Mouse (Mus musculus): Measurements from ENCODE around the gene Ilkap. TPM values are rescaled to one million over a fixed set of nuclear protein-coding genes. Genes with fewer than 3 reads are reported as not detected.

Gene Ilkap
- polyA plus RNA-seq, 1 experiment from 2014 or later = 57.6 TPM

DNA sequence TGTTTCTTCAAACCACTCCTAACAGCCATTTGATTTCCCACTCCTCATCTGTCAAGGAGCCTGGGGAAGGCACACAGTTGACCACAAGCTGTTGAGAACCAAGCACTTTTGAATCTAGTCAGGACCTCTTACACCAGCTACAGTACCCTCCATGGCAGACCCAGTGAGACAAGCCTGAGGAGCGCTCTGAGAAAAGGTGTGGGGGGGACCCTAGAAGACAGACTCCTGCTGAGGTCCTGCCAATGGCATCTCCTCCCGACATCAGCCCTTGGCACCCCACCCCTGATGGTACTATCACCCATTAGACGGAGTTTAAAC lies 38.4 kb upstream of the Ilkap start:
- H3K27ac ChIP-seq (ENCODE audit: low read length) = peak overlapping the region; percentile 33
- no peak overlapping the region for H3K9ac ChIP-seq (ENCODE audit: low read depth, low read length)
- H3K4me1 ChIP-seq (ENCODE audit: control insufficient read depth, low read depth, low read length) = no peaks in the 10 kb centered on the region; the same call in 1 of the 2 replicates
- H3K27me3 ChIP-seq (ENCODE audit: control insufficient read depth, insufficient read depth, low read depth, low read length) = no peaks in the 10 kb centered on the region
- H3K9me3 ChIP-seq (replicated peaks; ENCODE audit: control insufficient read depth, low read length) = no peaks in the 10 kb centered on the region
- no peaks in the 10 kb centered on the region; the same call in 1 of the 2 replicates for H3K36me3 ChIP-seq (ENCODE audit: control insufficient read depth, insufficient read depth)
- no peak for ATAC-seq (ENCODE audit: low read depth)
- no peak overlapping the region for H3K4me3 ChIP-seq (ENCODE audit: low read depth, low read length)
- WGBS (ENCODE audit: insufficient replicate concordance) = 81% methylated on average over 3 of the region's 3 CpGs
- no peak overlapping the region for H3K4me2 ChIP-seq (ENCODE audit: low read depth, low read length)

DNA sequence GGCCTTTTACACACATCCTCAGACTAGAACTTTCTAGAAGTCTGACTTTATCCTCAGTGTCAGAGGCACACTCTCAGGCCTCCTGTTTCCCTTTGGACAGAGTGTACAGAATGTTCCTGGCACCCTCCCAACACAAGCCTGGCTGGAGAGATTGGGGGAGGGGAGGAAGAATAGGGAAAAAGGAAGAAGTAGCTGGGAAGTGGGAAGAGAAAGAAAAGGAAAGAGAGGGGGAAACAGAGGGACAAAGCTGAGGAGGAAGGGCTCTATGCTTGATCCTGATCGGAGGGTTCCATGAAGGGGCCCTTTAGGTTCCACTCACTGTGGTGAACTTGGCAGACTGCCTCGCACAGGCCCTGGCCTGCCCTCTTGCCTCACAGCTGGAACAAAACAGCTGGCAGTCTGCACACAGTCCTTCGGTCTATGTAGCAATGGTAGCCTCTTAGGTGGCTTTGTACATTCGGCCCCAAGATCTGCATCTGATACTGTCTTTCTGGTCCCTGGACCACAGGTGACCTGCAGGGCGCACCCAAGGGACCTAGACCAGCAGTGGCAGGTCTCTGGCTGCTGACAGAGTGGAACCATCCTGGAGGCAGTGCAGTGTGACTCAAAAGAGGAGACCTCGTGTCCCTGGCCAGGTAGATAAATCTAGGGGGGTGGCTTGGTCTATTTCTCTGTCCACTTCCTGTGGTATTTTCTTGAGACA lies 37.9 kb upstream of the Ilkap start:
- H3K27me3 ChIP-seq (ENCODE audit: control insufficient read depth, insufficient read depth, low read depth, low read length) = no peaks in the 10 kb centered on the region
- WGBS (ENCODE audit: insufficient replicate concordance) = 55% methylated on average over 6 of the region's 6 CpGs
- H3K4me2 ChIP-seq (ENCODE audit: low read depth, low read length) = no peak overlapping the region
- H3K4me3 ChIP-seq (ENCODE audit: low read depth, low read length) = no peak overlapping the region
- H3K9ac ChIP-seq (ENCODE audit: low read depth, low read length) = no peak overlapping the region
- no peaks in the 10 kb centered on the region for H3K9me3 ChIP-seq (replicated peaks; ENCODE audit: control insufficient read depth, low read length)
- no peaks in the 10 kb centered on the region; the same call in 1 of the 2 replicates for H3K36me3 ChIP-seq (ENCODE audit: control insufficient read depth, insufficient read depth)
- peak overlapping the region; percentile 33 for H3K27ac ChIP-seq (ENCODE audit: low read length)
- H3K4me1 ChIP-seq (ENCODE audit: control insufficient read depth, low read depth, low read length) = no peaks in the 10 kb centered on the region; the same call in 1 of the 2 replicates
- ATAC-seq (ENCODE audit: low read depth) = peak; percentile 77

DNA sequence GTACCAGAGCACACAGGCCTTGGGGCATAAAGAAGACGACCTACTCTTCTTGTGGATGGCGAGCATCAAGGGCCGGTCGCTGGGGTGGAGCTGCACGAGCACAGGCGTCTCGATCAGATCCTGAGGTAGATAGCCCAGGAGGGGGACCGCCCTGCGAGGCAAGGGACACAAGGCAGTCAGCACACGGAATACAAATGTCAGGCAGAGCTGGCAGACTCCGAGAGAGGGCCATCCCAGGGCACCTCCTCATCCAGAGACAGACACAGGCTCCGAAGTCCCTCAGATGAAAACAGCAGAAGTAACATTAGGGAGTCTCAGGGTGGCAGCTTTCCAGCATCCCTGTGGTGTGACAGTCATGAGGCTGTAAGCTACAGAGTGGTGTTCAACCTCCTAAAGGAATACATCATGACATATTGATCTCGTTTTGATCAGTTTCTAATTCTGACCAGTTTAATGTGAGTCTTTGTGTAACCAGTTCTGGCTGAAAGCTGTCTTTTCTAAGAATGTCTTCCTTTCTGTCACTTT lies 37.1 kb upstream of the Ilkap start:
- no peak overlapping the region; the same call in 1 of the 2 replicates for H3K27ac ChIP-seq (ENCODE audit: low read length)
- H3K9ac ChIP-seq (ENCODE audit: low read depth, low read length) = no peak overlapping the region
- no peak overlapping the region for H3K4me3 ChIP-seq (ENCODE audit: low read depth, low read length)
- H3K27me3 ChIP-seq (ENCODE audit: control insufficient read depth, insufficient read depth, low read depth, low read length) = no peaks in the 10 kb centered on the region
- 67% methylated on average over 13 of the region's 13 CpGs for WGBS (ENCODE audit: insufficient replicate concordance)
- no peaks in the 10 kb centered on the region; the same call in 1 of the 2 replicates for H3K4me1 ChIP-seq (ENCODE audit: control insufficient read depth, low read depth, low read length)
- ATAC-seq (ENCODE audit: low read depth) = no peak
- H3K4me2 ChIP-seq (ENCODE audit: low read depth, low read length) = no peak overlapping the region
- no peaks in the 10 kb centered on the region; the same call in 1 of the 2 replicates for H3K36me3 ChIP-seq (ENCODE audit: control insufficient read depth, insufficient read depth)
- H3K9me3 ChIP-seq (replicated peaks; ENCODE audit: control insufficient read depth, low read length) = no peaks in the 10 kb centered on the region

DNA sequence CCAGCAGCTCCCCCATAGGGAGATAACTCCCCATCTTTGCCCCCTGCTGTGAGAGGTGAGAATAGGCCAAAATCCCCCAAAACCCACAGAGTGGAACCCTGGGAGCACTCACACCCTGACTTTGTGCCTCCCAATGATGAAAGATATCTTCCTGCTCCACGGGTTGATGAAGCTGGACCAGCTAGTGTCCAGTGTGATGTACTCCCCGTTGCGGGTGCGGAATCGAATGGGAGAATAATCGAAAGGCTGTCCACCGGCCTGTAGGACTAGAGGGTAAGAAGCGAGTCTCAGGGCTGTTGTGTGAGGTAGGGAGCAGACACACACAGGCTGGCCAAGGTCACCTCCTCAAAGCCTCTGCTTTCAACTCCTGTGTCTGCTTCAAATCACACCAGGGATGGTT lies 36.3 kb upstream of the Ilkap start:
- Histone ChIP-seq H3K27ac (ENCODE audit: low read length) (no peak overlapping the region), H3K36me3 (ENCODE audit: control insufficient read depth, insufficient read depth) (no peaks in the 10 kb centered on the region; the same call in 1 of the 2 replicates), H3K9ac (ENCODE audit: low read depth, low read length) (no peak overlapping the region), H3K4me3 (ENCODE audit: low read depth, low read length) (no peak overlapping the region), H3K27me3 (ENCODE audit: control insufficient read depth, insufficient read depth, low read depth, low read length) (no peaks in the 10 kb centered on the region), H3K9me3 (replicated peaks; ENCODE audit: control insufficient read depth, low read length) (no peaks in the 10 kb centered on the region), H3K4me1 (ENCODE audit: control insufficient read depth, low read depth, low read length) (no peaks in the 10 kb centered on the region; the same call in 1 of the 2 replicates), H3K4me2 (ENCODE audit: low read depth, low read length) (no peak overlapping the region)
- 77% methylated on average over 8 of the region's 8 CpGs for WGBS (ENCODE audit: insufficient replicate concordance)
- no peak for ATAC-seq (ENCODE audit: low read depth)

DNA sequence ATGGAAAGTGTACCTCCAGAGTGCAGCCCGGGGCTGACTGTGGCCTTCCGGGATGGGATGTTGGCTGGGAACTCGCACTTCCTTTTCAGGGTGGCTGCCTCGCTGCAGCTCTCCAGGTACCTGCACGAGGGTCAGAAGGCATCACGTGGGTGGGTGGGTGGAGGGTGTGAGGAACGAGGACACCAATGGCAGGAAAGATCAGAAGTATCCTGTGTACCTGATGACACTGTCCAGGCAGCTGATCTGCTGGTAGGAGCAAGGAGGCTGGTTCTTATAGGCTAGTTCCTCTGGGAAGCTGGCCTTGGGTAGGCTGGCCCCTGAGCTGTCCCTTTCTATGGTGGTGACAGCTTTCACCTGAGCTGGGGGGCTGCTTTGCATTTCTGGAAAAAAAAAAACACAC lies 32.1 kb upstream of the Ilkap start:
- no peak for ATAC-seq (ENCODE audit: low read depth)

DNA sequence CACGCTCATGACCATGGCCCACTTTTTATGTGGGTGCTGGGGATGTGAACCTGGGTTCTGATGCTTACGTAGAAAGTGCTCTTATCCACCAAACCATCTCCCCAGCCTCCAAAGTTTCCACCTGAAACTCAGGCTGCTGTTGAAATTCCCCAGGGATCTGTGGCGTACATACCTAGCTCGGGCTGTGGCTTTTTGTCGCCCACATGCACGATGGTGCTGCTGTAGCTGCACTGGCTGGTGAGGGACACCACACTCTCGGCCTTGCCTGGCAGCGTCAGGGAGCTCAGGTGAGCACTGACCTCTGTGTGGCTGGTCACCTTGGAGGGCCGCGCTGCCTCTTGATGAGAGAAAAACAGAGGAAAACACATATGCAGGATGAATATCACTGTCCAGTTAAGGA lies 30.6 kb upstream of the Ilkap start:
- ATAC-seq (ENCODE audit: low read depth) = no peak
- 87% methylated on average over 10 of the region's 10 CpGs for WGBS (ENCODE audit: insufficient replicate concordance)
- Histone ChIP-seq H3K27ac (ENCODE audit: low read length) (no peak overlapping the region), H3K4me1 (ENCODE audit: control insufficient read depth, low read depth, low read length) (no peaks in the 10 kb centered on the region), H3K4me3 (ENCODE audit: low read depth, low read length) (no peak overlapping the region), H3K4me2 (ENCODE audit: low read depth, low read length) (no peak overlapping the region), H3K9me3 (replicated peaks; ENCODE audit: control insufficient read depth, low read length) (no peaks in the 10 kb centered on the region), H3K36me3 (ENCODE audit: control insufficient read depth, insufficient read depth) (no peaks in the 10 kb centered on the region), H3K27me3 (ENCODE audit: control insufficient read depth, insufficient read depth, low read depth, low read length) (no peaks in the 10 kb centered on the region), H3K9ac (ENCODE audit: low read depth, low read length) (no peak overlapping the region)

More for the DNA sequence above, 32.1 kb upstream of the Ilkap start:
- 62% methylated on average over 7 of the region's 7 CpGs for WGBS (ENCODE audit: insufficient replicate concordance)
- Histone ChIP-seq H3K9me3 (replicated peaks; ENCODE audit: control insufficient read depth, low read length) (no peaks in the 10 kb centered on the region), H3K4me2 (ENCODE audit: low read depth, low read length) (no peak overlapping the region), H3K4me3 (ENCODE audit: low read depth, low read length) (no peak overlapping the region), H3K4me1 (ENCODE audit: control insufficient read depth, low read depth, low read length) (no peaks in the 10 kb centered on the region), H3K27me3 (ENCODE audit: control insufficient read depth, insufficient read depth, low read depth, low read length) (no peaks in the 10 kb centered on the region), H3K27ac (ENCODE audit: low read length) (no peak overlapping the region), H3K9ac (ENCODE audit: low read depth, low read length) (no peak overlapping the region), H3K36me3 (ENCODE audit: control insufficient read depth, insufficient read depth) (no peaks in the 10 kb centered on the region; the same call in 1 of the 2 replicates)

DNA sequence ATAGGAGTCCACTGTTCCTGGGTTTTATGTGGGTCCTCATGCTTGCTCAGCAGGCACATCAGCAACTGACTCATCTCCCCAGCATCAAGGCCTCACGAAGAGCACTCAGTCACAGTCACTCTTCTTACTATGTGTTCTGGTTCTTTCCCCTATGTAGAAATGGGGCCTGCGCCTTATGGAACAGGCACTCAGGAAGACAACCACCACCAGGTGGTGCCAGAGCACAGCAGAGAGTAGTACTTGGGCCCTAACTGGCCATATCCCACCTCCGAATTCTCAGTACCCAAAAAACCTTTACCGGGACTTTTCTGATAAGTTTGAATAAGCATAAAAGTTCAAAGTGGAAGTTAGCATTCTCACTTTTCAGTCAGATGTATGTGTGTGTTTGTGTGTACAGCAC lies 30.0 kb upstream of the Ilkap start:
- H3K36me3 ChIP-seq (ENCODE audit: control insufficient read depth, insufficient read depth) = peaks cover 3% of the 10 kb centered on the region; the same call in 1 of the 2 replicates
- ATAC-seq (ENCODE audit: low read depth) = no peak; the same call in 1 of the 2 replicates
- H3K9ac ChIP-seq (ENCODE audit: low read depth, low read length) = no peak overlapping the region
- H3K4me1 ChIP-seq (ENCODE audit: control insufficient read depth, low read depth, low read length) = no peaks in the 10 kb centered on the region
- no peak overlapping the region for H3K27ac ChIP-seq (ENCODE audit: low read length)
- WGBS (ENCODE audit: insufficient replicate concordance) = 45% methylated on average over 4 of the region's 4 CpGs
- no peak overlapping the region for H3K4me2 ChIP-seq (ENCODE audit: low read depth, low read length)
- no peak overlapping the region for H3K4me3 ChIP-seq (ENCODE audit: low read depth, low read length)
- H3K9me3 ChIP-seq (replicated peaks; ENCODE audit: control insufficient read depth, low read length) = no peaks in the 10 kb centered on the region
- H3K27me3 ChIP-seq (ENCODE audit: control insufficient read depth, insufficient read depth, low read depth, low read length) = no peaks in the 10 kb centered on the region

DNA sequence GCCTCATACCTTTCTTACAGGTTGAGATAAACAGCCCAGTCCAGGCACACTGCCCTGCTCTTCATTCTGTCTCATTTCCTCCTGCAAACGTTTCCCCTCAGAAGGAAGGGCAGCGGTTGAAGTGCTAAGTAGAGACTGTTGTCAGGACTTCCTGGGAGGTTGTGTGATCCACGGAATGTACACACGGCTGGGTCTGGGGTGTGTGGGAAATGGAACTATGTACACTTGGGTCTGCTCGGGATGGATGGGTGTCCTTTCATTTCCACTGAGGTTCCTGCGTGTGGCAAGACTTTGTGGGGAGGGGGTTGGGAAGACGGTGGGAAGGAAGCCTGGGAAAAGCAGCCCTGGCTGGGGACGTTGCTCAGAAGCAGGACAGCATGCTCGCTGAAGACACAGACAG lies 27.8 kb upstream of the Ilkap start:
- Histone ChIP-seq H3K27ac (ENCODE audit: low read length) (no peak overlapping the region), H3K36me3 (ENCODE audit: control insufficient read depth, insufficient read depth) (peaks cover 3% of the 10 kb centered on the region; the same call in 1 of the 2 replicates), H3K4me1 (ENCODE audit: control insufficient read depth, low read depth, low read length) (no peaks in the 10 kb centered on the region), H3K9ac (ENCODE audit: low read depth, low read length) (no peak overlapping the region), H3K9me3 (replicated peaks; ENCODE audit: control insufficient read depth, low read length) (no peaks in the 10 kb centered on the region), H3K4me3 (ENCODE audit: low read depth, low read length) (no peak overlapping the region), H3K27me3 (ENCODE audit: control insufficient read depth, insufficient read depth, low read depth, low read length) (no peaks in the 10 kb centered on the region), H3K4me2 (ENCODE audit: low read depth, low read length) (no peak overlapping the region)
- WGBS (ENCODE audit: insufficient replicate concordance) = 61% methylated on average over 9 of the region's 9 CpGs
- ATAC-seq (ENCODE audit: low read depth) = no peak

DNA sequence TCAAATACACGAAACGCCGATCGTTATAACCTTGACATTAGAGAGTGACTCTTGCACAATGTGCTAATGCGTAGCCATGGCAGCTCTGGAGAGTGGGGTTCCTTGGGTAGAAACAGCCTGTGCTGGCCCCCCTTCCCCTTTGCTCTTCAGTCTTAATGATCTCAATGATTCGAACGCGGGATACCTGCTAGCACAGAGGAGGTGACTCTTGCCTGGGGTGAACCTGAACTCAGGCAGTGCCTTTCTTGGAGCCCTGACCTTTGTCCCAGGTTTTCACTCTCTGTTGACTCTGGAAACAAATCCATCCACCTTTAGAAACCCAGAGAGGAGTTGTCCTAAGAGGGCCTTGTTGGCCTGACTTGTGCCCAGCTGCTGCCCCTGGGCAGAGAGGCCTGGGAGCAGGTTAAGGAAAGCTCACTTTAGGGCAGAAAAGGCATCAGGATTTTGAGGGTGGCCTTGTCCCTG lies 22.0 kb upstream of the Ilkap start:
- 0 out of 2 replicates have a peak, but pooled peaks have one; percentile 37 for ATAC-seq (ENCODE audit: low read depth)
- H3K9me3 ChIP-seq (replicated peaks; ENCODE audit: control insufficient read depth, low read length) = no peaks in the 10 kb centered on the region
- H3K27ac ChIP-seq (ENCODE audit: low read length) = no peak overlapping the region
- no peaks in the 10 kb centered on the region; the same call in 1 of the 2 replicates for H3K4me1 ChIP-seq (ENCODE audit: control insufficient read depth, low read depth, low read length)
- H3K27me3 ChIP-seq (ENCODE audit: control insufficient read depth, insufficient read depth, low read depth, low read length) = no peaks in the 10 kb centered on the region
- H3K4me3 ChIP-seq (ENCODE audit: low read depth, low read length) = no peak overlapping the region
- H3K4me2 ChIP-seq (ENCODE audit: low read depth, low read length) = no peak overlapping the region
- WGBS (ENCODE audit: insufficient replicate concordance) = 69% methylated on average over 8 of the region's 8 CpGs
- no peak overlapping the region for H3K9ac ChIP-seq (ENCODE audit: low read depth, low read length)
- H3K36me3 ChIP-seq (ENCODE audit: control insufficient read depth, insufficient read depth) = peaks cover 3% of the 10 kb centered on the region; the same call in 1 of the 2 replicates

Data from liver, embryonic 16.5 days (tissue).